Mouse (Mus musculus) bone marrow, adult 2 months (tissue): ENCODE measurements around the gene Rbm20. TPM values are rescaled to one million over a fixed set of nuclear protein-coding genes. Genes with fewer than 3 reads are reported as not detected.

Experiments
- H3K27ac ChIP-seq: fragments of 200-500 bp; 2 replicates; pipeline ENCODE4 v1.5.1; 2012; ENCODE audit warnings: low read depth, mild to moderate bottlenecking, control low read depth, inconsistent platforms, low read length; ENCODE audit not compliant: control insufficient read depth, poor library complexity, insufficient read depth
- H3K4me1 ChIP-seq: fragments of 200-500 bp; 2 replicates; pipeline ENCODE4 v1.6.1; 2011; ENCODE audit warnings: low read length; ENCODE audit not compliant: control insufficient read depth, insufficient read depth
- H3K4me3 ChIP-seq: fragments of 200-500 bp; replicated peaks from 2 replicates; pipeline ENCODE3; 2011; ENCODE audit warnings: mild to moderate bottlenecking, low read depth, low read length, control low read depth; ENCODE audit not compliant: control insufficient read depth
- CTCF ChIP-seq: fragments of 200-500 bp; IDR thresholded peaks from 2 replicates; pipeline ENCODE4 v1.5.1; 2011; ENCODE audit warnings: low read length, control low read depth; ENCODE audit not compliant: control insufficient read depth, insufficient read depth
- POLR2A ChIP-seq: fragments of 200-500 bp; IDR thresholded peaks from 2 replicates; pipeline ENCODE4 v1.6.1; 2011; ENCODE audit warnings: low read depth, mild to moderate bottlenecking, control low read depth, low read length, borderline replicate concordance; ENCODE audit not compliant: control insufficient read depth
- WGBS: fragments of 180-500 bp; shearing (Covaris S2); methylation state at CpG from one replicate; pipeline ENCODE4 v1.1.7; 2018; 5-methylcytosine and 5-hydroxymethylcytosine counted together
- polyA plus RNA-seq: library from polyadenylated mRNA; stranded (reverse); fragments of >200 nt; gene quantifications from 2 replicates; pipeline ENCODE4 v1.2.4, GENCODE M21; 2011; ENCODE audit warnings: low replicate concordance; ENCODE audit not compliant: missing spikeins, insufficient read depth, insufficient read length

The Rbm20 gene
- polyA plus RNA-seq, 1 experiment, result not detected

GRCm38 (mm10) chr19:53808041-53808777, 131.1 kb downstream of the Rbm20 start:
- no peak for TF ChIP-seq POLR2A
- no peak for TF ChIP-seq CTCF
- Histone ChIP-seq H3K4me1 (peaks cover 3% of the 10 kb centered on the region), H3K27ac (peak overlapping the region; percentile 29; the same call in 1 of the 2 replicates)

GRCm38 (mm10) chr19:53809185-53809861, 132.2 kb downstream of the Rbm20 start:
- WGBS, result 56% methylated on average over 7 of the region's 7 CpGs
- Histone ChIP-seq H3K4me1 (peaks cover 3% of the 10 kb centered on the region), H3K27ac (no peak overlapping the region), H3K4me3 (no peak overlapping the region)
- no peak for TF ChIP-seq CTCF
- TF ChIP-seq POLR2A, result no peak

More at GRCm38 (mm10) chr19:53808041-53808777, 131.1 kb downstream of the Rbm20 start:
- no peak overlapping the region for H3K4me3 ChIP-seq
- 37% methylated on average over 15 of the region's 15 CpGs for WGBS

- Histone ChIP-seq H3K4me1 (peaks cover 3% of the 10 kb centered on the region), H3K4me3 (no peak overlapping the region), H3K27ac (no peak overlapping the region)
- 64% methylated on average over 7 of the region's 7 CpGs for WGBS
- no peak for TF ChIP-seq POLR2A
- no peak for TF ChIP-seq CTCF
Measured at GRCm38 (mm10) chr19:53810024-53810423, 132.9 kb downstream of the Rbm20 start.

- Histone ChIP-seq H3K27ac (no peak overlapping the region), H3K4me3 (no peak overlapping the region), H3K4me1 (peaks cover 3% of the 10 kb centered on the region; the same call in 1 of the 2 replicates)
- 70% methylated on average over 3 of the region's 3 CpGs for WGBS
- no peak for TF ChIP-seq POLR2A
- no peak for TF ChIP-seq CTCF
Measured at GRCm38 (mm10) chr19:53810584-53810983, 133.5 kb downstream of the Rbm20 start.

GRCm38 (mm10) chr19:53813576-53813975, 136.5 kb downstream of the Rbm20 start:
- 94% methylated on average over 5 of the region's 5 CpGs for WGBS
- H3K4me3 ChIP-seq, result no peak overlapping the region
- TF ChIP-seq POLR2A (no peak), CTCF (no peak)
- no peak overlapping the region for H3K27ac ChIP-seq
- no peaks in the 10 kb centered on the region; the same call in 1 of the 2 replicates for H3K4me1 ChIP-seq

- no peak overlapping the region for H3K27ac ChIP-seq
- no peak overlapping the region for H3K4me3 ChIP-seq
- WGBS, result 76% methylated on average over 4 of the region's 4 CpGs
- peaks cover 2% of the 10 kb centered on the region; the same call in 1 of the 2 replicates for H3K4me1 ChIP-seq
- TF ChIP-seq CTCF, result no peak
- TF ChIP-seq POLR2A, result no peak
Measured at GRCm38 (mm10) chr19:53815714-53816113, 138.6 kb downstream of the Rbm20 start.

GRCm38 (mm10) chr19:53816242-53816641, 139.1 kb downstream of the Rbm20 start:
- WGBS, result 47% methylated on average over 11 of the region's 11 CpGs
- Histone ChIP-seq H3K4me3 (no peak overlapping the region), H3K4me1 (peaks cover 2% of the 10 kb centered on the region; the same call in 1 of the 2 replicates), H3K27ac (no peak overlapping the region)
- TF ChIP-seq CTCF (no peak), POLR2A (no peak)

GRCm38 (mm10) chr19:53819299-53819698, 142.2 kb downstream of the Rbm20 start:
- TF ChIP-seq POLR2A (no peak), CTCF (no peak)
- Histone ChIP-seq H3K4me3 (no peak overlapping the region), H3K4me1 (peaks cover 2% of the 10 kb centered on the region; the same call in 1 of the 2 replicates), H3K27ac (peak overlapping the region; percentile 46; the same call in 1 of the 2 replicates)
- WGBS, result 49% methylated on average over 6 of the region's 6 CpGs
